Mouse (Mus musculus) bone marrow, adult 2 months (tissue): Measurements from ENCODE around the gene Phlda1. TPM values are rescaled to one million over a fixed set of nuclear protein-coding genes. Genes with fewer than 3 reads are reported as not detected.

ENCODE experiments used
- H3K27ac ChIP-seq: fragments of 200-500 bp; 2 replicates; pipeline ENCODE4 v1.5.1; 2012; ENCODE audit warnings: low read depth, mild to moderate bottlenecking, control low read depth, inconsistent platforms, low read length; ENCODE audit not compliant: control insufficient read depth, poor library complexity, insufficient read depth
- H3K4me1 ChIP-seq: fragments of 200-500 bp; 2 replicates; pipeline ENCODE4 v1.6.1; 2011; ENCODE audit warnings: low read length; ENCODE audit not compliant: control insufficient read depth, insufficient read depth
- H3K4me3 ChIP-seq: fragments of 200-500 bp; replicated peaks from 2 replicates; pipeline ENCODE3; 2011; ENCODE audit warnings: mild to moderate bottlenecking, low read depth, low read length, control low read depth; ENCODE audit not compliant: control insufficient read depth
- CTCF ChIP-seq: fragments of 200-500 bp; IDR thresholded peaks from 2 replicates; pipeline ENCODE4 v1.5.1; 2011; ENCODE audit warnings: low read length, control low read depth; ENCODE audit not compliant: control insufficient read depth, insufficient read depth
- POLR2A ChIP-seq: fragments of 200-500 bp; IDR thresholded peaks from 2 replicates; pipeline ENCODE4 v1.6.1; 2011; ENCODE audit warnings: low read depth, mild to moderate bottlenecking, control low read depth, low read length, borderline replicate concordance; ENCODE audit not compliant: control insufficient read depth
- WGBS: fragments of 180-500 bp; shearing (Covaris S2); methylation state at CpG from one replicate; pipeline ENCODE4 v1.1.7; 2018; 5-methylcytosine and 5-hydroxymethylcytosine counted together
- polyA plus RNA-seq: library from polyadenylated mRNA; stranded (reverse); fragments of >200 nt; gene quantifications from 2 replicates; pipeline ENCODE4 v1.2.4, GENCODE M21; 2011; ENCODE audit warnings: low replicate concordance; ENCODE audit not compliant: missing spikeins, insufficient read depth, insufficient read length

Phlda1 gene
- polyA plus RNA-seq, 1 experiment, result 14.9 TPM

DNA sequence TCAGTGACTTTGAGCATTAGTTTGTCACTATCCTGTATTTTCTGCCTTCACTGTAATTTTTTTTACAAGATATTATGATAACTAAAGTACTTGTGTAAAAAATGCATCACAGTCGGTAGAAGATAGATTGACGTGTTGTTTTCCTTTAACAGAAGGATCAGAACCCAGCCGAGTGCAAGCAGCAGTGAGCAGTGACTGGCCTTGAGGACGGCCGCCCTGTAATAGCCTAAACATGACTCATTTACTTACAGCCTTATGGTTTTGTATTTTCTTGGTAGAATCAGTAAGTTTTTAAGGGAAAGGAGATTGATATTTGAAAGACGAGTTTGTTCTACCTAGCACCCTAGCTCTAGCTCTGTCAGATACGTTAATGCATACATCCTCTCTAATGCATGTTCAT is 10.2 kb upstream of the Phlda1 start:
- 92% methylated on average over 7 of the region's 7 CpGs for WGBS
- TF ChIP-seq POLR2A (no peak), CTCF (no peak)
- Histone ChIP-seq H3K4me3 (no peak overlapping the region), H3K27ac (no peak overlapping the region), H3K4me1 (no peaks in the 10 kb centered on the region)

DNA sequence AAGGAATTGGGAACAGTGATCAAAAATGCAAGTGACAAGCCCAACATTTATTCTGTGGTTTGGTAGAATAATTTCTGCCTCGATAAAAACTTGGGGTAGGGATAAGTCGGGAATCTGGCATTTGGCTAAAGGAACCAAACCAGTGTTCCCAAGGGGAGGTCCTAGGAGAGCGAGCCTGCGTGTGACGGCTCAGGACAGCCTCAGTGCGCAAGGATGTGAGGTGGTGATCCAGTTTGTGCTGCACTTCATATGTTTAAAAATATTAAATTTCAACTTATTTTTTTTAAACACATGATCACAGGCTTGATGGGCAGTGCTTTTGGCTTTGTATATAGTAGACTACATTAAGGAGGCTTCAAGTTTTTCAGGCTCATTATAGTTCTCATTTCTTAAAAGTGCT is 6.2 kb upstream of the Phlda1 start:
- H3K4me3 ChIP-seq, result no peak overlapping the region
- H3K27ac ChIP-seq, result no peak overlapping the region
- 83% methylated on average over 6 of the region's 6 CpGs for WGBS
- TF ChIP-seq CTCF (no peak), POLR2A (no peak)
- no peaks in the 10 kb centered on the region; the same call in 1 of the 2 replicates for H3K4me1 ChIP-seq

DNA sequence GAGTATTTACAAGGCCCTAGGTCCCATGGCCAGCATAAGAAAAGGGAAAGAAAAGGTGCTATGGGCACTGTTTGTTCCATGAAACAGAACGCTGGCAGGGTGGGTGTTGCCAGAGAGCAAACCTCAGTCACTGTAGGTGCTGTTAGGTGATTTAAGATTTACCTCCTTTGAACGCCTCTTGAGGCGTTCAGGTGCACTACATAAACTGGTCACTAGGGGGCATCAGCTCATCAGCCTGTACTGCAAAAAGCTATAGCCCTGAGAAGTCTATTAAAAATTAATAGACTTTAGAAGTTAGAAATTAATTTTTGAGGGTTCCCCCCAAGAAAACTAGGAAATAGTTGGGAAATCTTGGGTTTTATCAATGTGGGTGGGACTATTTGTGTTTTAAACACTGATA is 3.0 kb upstream of the Phlda1 start:
- no peaks in the 10 kb centered on the region; the same call in 1 of the 2 replicates for H3K4me1 ChIP-seq
- no peak overlapping the region for H3K4me3 ChIP-seq
- WGBS, result 0% methylated on average over 3 of the region's 3 CpGs
- no peak overlapping the region for H3K27ac ChIP-seq
- TF ChIP-seq POLR2A (no peak), CTCF (peak; percentile 52)

DNA sequence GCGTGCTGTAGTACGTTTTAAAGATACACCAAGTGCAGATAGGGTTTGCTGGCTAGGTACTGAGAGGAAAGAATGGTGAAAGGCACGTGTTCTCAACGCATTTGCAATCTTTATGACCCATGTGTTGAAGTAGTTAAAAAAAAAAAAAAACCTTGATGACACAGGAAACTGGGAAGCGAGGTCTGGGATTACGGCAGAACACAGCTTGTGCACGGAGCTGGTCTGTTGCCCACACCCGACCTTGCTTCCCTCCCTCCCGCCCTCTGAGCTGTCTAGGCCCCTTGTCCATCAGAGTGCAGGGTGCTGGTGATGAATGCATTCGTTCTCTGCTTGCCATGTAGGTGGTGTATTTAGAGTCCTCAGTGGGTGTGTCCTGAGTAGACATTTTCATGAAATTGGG is 2.4 kb upstream of the Phlda1 start:
- no peaks in the 10 kb centered on the region; the same call in 1 of the 2 replicates for H3K4me1 ChIP-seq
- TF ChIP-seq POLR2A (no peak), CTCF (no peak)
- WGBS, result 51% methylated on average over 10 of the region's 10 CpGs
- H3K27ac ChIP-seq, result no peak overlapping the region
- H3K4me3 ChIP-seq, result no peak overlapping the region

DNA sequence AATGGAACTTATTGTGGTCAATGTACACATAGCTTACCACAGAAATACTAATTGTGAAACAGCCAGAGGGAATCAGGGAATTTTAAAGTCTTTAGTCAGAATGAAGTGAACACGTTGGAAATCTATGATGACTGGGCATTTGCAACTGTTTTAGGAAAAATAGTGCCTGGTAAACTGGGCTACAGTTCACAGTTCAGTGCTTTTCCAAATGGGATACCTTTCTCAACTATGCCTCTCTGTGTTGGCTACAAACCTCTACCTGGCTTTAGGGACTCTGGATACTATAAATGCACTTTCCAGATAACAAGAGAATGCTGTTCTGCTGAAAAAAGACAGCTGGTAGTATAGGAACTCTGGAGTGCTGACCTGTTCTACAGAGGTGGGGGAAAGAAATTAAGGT is 1.5 kb upstream of the Phlda1 start:
- WGBS, result 53% methylated on average over 1 of the region's 1 CpGs
- Histone ChIP-seq H3K27ac (no peak overlapping the region), H3K4me3 (no peak overlapping the region), H3K4me1 (no peaks in the 10 kb centered on the region; the same call in 1 of the 2 replicates)
- no peak for TF ChIP-seq CTCF
- TF ChIP-seq POLR2A, result no peak

DNA sequence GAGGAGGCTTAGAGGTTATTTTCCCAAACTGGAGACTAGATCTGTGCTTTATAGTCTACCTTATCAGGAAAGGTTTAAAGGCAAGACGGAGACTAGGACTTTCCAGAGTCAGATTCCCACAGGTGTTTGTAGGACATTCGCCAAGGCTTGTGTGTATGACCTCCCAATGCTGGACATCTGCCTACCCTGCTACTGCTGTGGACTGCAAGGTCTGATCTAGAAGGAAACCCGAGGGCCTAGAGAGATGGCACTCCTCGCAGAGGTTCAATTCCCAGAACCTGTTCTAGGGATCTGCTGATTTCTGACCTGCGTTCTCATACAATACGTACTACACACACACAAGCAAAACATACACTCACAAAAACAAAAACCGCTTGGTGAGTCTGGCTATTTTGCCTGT is 680 bp upstream of the Phlda1 start:
- 72% methylated on average over 7 of the region's 7 CpGs for WGBS
- no peaks in the 10 kb centered on the region; the same call in 1 of the 2 replicates for H3K4me1 ChIP-seq
- H3K4me3 ChIP-seq, result no peak overlapping the region
- TF ChIP-seq POLR2A (no peak), CTCF (no peak)
- H3K27ac ChIP-seq, result no peak overlapping the region

DNA sequence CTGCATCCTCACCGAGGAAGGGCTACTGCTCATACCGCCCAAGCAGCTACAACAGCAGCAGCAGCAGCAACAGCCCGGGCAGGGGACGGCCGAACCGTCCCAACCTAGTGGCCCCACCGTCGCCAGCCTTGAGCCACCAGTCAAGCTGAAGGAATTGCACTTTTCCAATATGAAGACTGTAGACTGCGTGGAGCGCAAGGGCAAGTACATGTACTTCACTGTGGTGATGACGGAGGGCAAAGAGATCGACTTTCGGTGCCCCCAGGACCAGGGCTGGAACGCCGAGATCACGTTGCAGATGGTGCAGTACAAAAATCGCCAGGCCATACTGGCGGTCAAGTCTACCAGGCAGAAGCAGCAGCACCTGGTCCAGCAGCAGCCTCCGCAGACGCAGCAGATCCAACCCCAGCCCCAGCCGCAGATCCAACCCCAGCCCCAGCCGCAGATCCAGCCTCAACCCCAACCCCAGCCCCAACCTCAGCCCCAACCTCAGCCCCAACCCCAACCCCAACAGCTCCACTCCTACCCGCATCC is 907 bp downstream of the Phlda1 start:
- Histone ChIP-seq H3K4me1 (no peaks in the 10 kb centered on the region; the same call in 1 of the 2 replicates), H3K27ac (peak overlapping the region; percentile 94), H3K4me3 (peak overlapping the region; percentile 93)
- TF ChIP-seq POLR2A (peak; percentile 16; the same call in 1 of the 2 replicates), CTCF (no peak)
- WGBS, result under 1% methylated on average over 23 of the region's 23 CpGs

DNA sequence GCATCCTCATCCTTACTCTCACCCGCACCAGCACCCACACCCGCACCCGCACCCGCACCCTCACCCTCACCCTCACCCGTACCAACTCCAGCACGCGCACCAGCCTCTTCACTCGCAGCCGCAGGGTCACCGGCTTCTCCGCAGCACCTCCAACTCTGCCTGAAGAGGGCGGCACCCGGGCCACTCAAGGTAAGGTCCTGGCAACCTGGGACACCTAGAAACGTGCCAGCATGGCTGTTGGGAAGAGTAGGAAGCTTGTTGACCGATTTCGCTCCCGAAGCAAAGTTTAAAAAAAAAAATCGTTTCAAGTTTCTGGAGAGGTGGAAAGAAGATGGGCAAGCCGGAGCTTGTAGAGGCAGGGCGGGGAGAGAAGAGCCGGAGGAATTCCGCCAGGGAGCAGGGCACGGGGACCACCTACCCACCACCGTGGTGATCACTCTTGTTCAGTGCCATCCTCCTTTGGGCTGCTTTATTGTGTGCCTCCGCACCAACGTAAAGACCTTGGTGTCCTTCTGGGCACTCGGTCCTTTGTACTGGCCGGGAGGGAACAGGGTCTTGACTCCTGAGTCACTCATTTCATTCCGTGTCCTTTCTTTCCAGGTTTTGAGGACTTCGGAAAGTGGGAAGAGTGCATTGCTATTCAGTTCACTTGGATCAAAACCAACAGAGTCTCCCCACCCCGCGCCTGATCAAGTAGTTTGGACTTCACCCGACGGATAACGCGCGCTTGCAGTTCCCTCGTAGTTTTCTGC is 1.6 kb downstream of the Phlda1 start:
- no peak overlapping the region for H3K27ac ChIP-seq
- H3K4me1 ChIP-seq, result no peaks in the 10 kb centered on the region; the same call in 1 of the 2 replicates
- H3K4me3 ChIP-seq, result peak overlapping the region; percentile 93
- WGBS, result 7% methylated on average over 38 of the region's 38 CpGs
- TF ChIP-seq POLR2A, result no peak
- peak; percentile 37; the same call in 1 of the 2 replicates for TF ChIP-seq CTCF
